Mouse (Mus musculus) kidney, embryonic 14.5 days (tissue): ENCODE data around the gene Hprt. TPM values are rescaled to one million over a fixed set of nuclear protein-coding genes. Genes with fewer than 3 reads are reported as not detected.
A peak's percentile ranks its signal among the peaks of the same experiment; 100 is the strongest.

Experiments used
- ATAC-seq: fragments of 200-750 bp; cut with Nextera tagmentation; 2 replicates; pipeline ENCODE4 v1.8.0; 2017; ENCODE audit warnings: moderate number of reproducible peaks, mild to moderate bottlenecking, moderate TSS enrichment, moderate library complexity; ENCODE audit not compliant: low FRiP score, low TSS enrichment
- H3K27ac ChIP-seq: fragments of 300-500 bp; sonication (generic); 2 replicates; pipeline ENCODE4 v1.5.1; 2014; ENCODE audit warnings: low read depth, mild to moderate bottlenecking, low read length, moderate library complexity, mixed read lengths
- H3K27me3 ChIP-seq: fragments of 300-500 bp; sonication (generic); 2 replicates; pipeline ENCODE4 v1.6.1; 2014; ENCODE audit warnings: mild to moderate bottlenecking, low read length; ENCODE audit not compliant: control insufficient read depth, insufficient read depth
- H3K36me3 ChIP-seq: fragments of 300-500 bp; sonication (generic); 2 replicates; pipeline ENCODE4 v1.6.1; 2014; ENCODE audit warnings: low read length, mixed read lengths; ENCODE audit not compliant: control insufficient read depth, insufficient read depth
- H3K4me1 ChIP-seq: fragments of 300-500 bp; sonication (generic); 2 replicates; pipeline ENCODE4 v1.6.1; 2014; ENCODE audit warnings: low read length, mixed read lengths; ENCODE audit not compliant: control insufficient read depth, insufficient read depth
- H3K4me2 ChIP-seq: fragments of 300-500 bp; sonication (generic); replicated peaks from 2 replicates; pipeline ENCODE4 v1.6.1; 2014; ENCODE audit warnings: low read depth, mild to moderate bottlenecking, low read length
- H3K4me3 ChIP-seq: fragments of 300-500 bp; sonication (generic); 2 replicates; pipeline ENCODE4 v1.5.1; 2014; ENCODE audit warnings: mild to moderate bottlenecking, low read length
- H3K9ac ChIP-seq: fragments of 300-500 bp; sonication (generic); 2 replicates; pipeline ENCODE4 v1.6.1; 2014; ENCODE audit warnings: low read depth, mild to moderate bottlenecking, low read length, moderate library complexity
- H3K9me3 ChIP-seq: fragments of 300-500 bp; sonication (generic); 2 replicates; pipeline ENCODE4 v1.6.1; 2016; ENCODE audit warnings: low read length; ENCODE audit not compliant: control insufficient read depth
- WGBS: fragments of 180-500 bp; shearing (Covaris S2); extraction: QIAGEN DNeasy Blood & Tissue Kit; methylation state at CpG from one replicate; pipeline ENCODE4 v1.1.7; 2014; 5-methylcytosine and 5-hydroxymethylcytosine counted together
- polyA plus RNA-seq: library from polyadenylated mRNA; unstranded; fragments of >200 nt; fragmentation: Nextera tagmentation; extraction: Ambion mirVana; gene quantifications from 2 replicates; pipeline ENCODE4 v1.2.1, GENCODE M21; 2014

Gene Hprt
- polyA plus RNA-seq, 1 experiment from 2014 or later: 156 TPM

- Histone ChIP-seq H3K4me2 (no peak overlapping the region), H3K4me1 (no peaks in the 10 kb centered on the region), H3K27ac (no peak overlapping the region), H3K9me3 (no peaks in the 10 kb centered on the region), H3K36me3 (no peaks in the 10 kb centered on the region; the same call in 1 of the 2 replicates), H3K4me3 (no peak overlapping the region), H3K27me3 (no peaks in the 10 kb centered on the region), H3K9ac (no peak overlapping the region)
- WGBS: 52% methylated on average over 11 of the region's 11 CpGs
- ATAC-seq: no peak
These were observed 37.7 kb downstream of the Hprt start for GRCm38 (mm10) chrX:53025471-53026223.

GRCm38 (mm10) chrX:53029559-53029958 lies 41.6 kb downstream of the Hprt start:
- no peak for ATAC-seq
- H3K36me3 ChIP-seq: no peaks in the 10 kb centered on the region
- 64% methylated on average over 5 of the region's 5 CpGs for WGBS

GRCm38 (mm10) chrX:53038194-53038593 lies 50.3 kb downstream of the Hprt start:
- H3K4me1 ChIP-seq: 0 out of 2 replicates have a peak, but pooled peaks cover 2% of the 10 kb centered on the region
- H3K9ac ChIP-seq: no peak overlapping the region
- no peak overlapping the region for H3K27ac ChIP-seq
- H3K4me2 ChIP-seq: no peak overlapping the region
- no peaks in the 10 kb centered on the region for H3K27me3 ChIP-seq
- no peak overlapping the region for H3K4me3 ChIP-seq
- ATAC-seq: no peak
- no peaks in the 10 kb centered on the region for H3K9me3 ChIP-seq
- WGBS: 77% methylated on average over 4 of the region's 4 CpGs
- no peaks in the 10 kb centered on the region for H3K36me3 ChIP-seq

More at GRCm38 (mm10) chrX:53029559-53029958, 41.6 kb downstream of the Hprt start:
- Histone ChIP-seq H3K9me3 (no peaks in the 10 kb centered on the region), H3K4me3 (no peak overlapping the region), H3K4me1 (no peaks in the 10 kb centered on the region), H3K27me3 (no peaks in the 10 kb centered on the region), H3K27ac (no peak overlapping the region), H3K9ac (no peak overlapping the region), H3K4me2 (no peak overlapping the region)

DNA sequence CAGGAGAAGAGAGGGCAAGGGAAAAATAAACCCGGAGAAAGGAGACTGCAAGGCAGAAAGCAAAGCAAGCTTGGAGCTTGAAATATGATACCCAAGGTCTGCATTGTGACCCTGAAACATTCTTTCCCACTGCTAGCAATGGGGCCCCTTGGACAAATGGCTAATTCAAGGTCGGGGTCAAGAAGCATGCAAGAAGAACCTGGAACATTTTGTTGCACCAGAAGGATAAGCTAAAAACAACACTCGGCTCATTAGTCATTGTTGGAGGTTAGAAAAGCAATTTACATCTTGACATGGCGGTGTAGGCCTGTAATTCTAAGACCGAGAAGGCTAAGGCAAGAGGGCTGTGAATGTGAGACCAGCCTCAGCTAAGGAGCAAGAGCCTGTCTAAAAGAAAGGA lies 51.7 kb downstream of the Hprt start:
- Histone ChIP-seq H3K36me3 (no peaks in the 10 kb centered on the region), H3K4me2 (no peak overlapping the region), H3K4me3 (no peak overlapping the region), H3K9me3 (no peaks in the 10 kb centered on the region), H3K27ac (peak overlapping the region; percentile 76; the same call in 1 of the 2 replicates), H3K4me1 (0 out of 2 replicates have a peak, but pooled peaks cover 2% of the 10 kb centered on the region), H3K27me3 (no peaks in the 10 kb centered on the region), H3K9ac (no peak overlapping the region)
- peak; percentile 87 for ATAC-seq
- WGBS: 34% methylated on average over 5 of the region's 5 CpGs

DNA sequence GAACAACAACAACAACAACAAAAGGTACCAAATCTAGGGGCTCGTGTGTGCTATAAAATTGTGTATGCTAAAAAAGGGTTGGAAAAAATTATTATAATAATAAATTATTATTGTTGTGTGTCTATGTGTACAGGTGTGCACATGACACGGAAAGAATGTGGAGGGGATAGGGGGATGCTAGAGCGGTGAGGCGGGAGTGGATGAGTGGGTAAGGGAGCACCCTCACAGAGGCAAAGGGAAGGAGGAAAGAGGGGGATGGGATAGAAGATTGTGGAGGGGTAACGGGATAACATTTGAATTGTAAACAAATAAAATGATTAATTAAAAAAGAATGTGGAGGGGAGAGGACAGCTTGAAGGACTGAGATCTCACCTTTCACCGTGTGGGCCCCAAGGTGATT lies 52.2 kb downstream of the Hprt start:
- H3K4me2 ChIP-seq: no peak overlapping the region
- peak overlapping the region; percentile 76; the same call in 1 of the 2 replicates for H3K27ac ChIP-seq
- peaks cover 2% of the 10 kb centered on the region; the same call in 1 of the 2 replicates for H3K4me1 ChIP-seq
- H3K9me3 ChIP-seq: no peaks in the 10 kb centered on the region
- no peak overlapping the region for H3K9ac ChIP-seq
- WGBS: 56% methylated on average over 6 of the region's 6 CpGs
- no peaks in the 10 kb centered on the region for H3K36me3 ChIP-seq
- peak; percentile 70 for ATAC-seq
- H3K27me3 ChIP-seq: no peaks in the 10 kb centered on the region
- H3K4me3 ChIP-seq: no peak overlapping the region

GRCm38 (mm10) chrX:53041006-53041405 lies 53.1 kb downstream of the Hprt start:
- Histone ChIP-seq H3K27me3 (no peaks in the 10 kb centered on the region), H3K36me3 (no peaks in the 10 kb centered on the region), H3K27ac (no peak overlapping the region), H3K4me2 (no peak overlapping the region), H3K9ac (no peak overlapping the region), H3K4me3 (no peak overlapping the region), H3K9me3 (no peaks in the 10 kb centered on the region), H3K4me1 (peaks cover 2% of the 10 kb centered on the region; the same call in 1 of the 2 replicates)
- no peak for ATAC-seq
- 75% methylated on average over 6 of the region's 6 CpGs for WGBS

- no peaks in the 10 kb centered on the region for H3K9me3 ChIP-seq
- no peaks in the 10 kb centered on the region for H3K27me3 ChIP-seq
- H3K36me3 ChIP-seq: no peaks in the 10 kb centered on the region
- ATAC-seq: peak; percentile 45; the same call in 1 of the 2 replicates
- H3K9ac ChIP-seq: no peak overlapping the region
- H3K4me1 ChIP-seq: peaks cover 11% of the 10 kb centered on the region; the same call in 1 of the 2 replicates
- no peak overlapping the region for H3K4me2 ChIP-seq
- peak overlapping the region; percentile 75; the same call in 1 of the 2 replicates for H3K27ac ChIP-seq
- 29% methylated on average over 10 of the region's 10 CpGs for WGBS
- H3K4me3 ChIP-seq: no peak overlapping the region
These were observed 57.4 kb downstream of the Hprt start for GRCm38 (mm10) chrX:53045187-53045903.

DNA sequence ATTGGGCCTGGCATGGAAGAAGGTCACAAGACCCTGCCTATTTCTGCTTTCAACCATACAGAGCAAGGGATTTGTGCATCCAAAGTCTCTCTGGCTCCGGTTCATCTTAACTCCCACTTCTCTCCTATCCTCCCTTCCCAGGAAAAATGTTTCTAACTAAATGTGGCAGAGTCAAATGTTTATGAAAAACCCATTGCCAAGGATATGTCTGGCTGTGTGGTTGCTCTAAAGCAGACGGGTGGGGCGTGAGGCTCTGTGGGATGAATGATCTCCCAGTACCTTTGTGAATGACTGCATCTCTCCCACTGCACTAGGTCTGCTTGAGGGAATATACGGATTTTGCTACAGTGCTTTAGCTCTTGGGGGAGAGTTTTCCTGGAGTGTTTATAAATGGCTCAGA lies 58.1 kb downstream of the Hprt start:
- Histone ChIP-seq H3K27me3 (no peaks in the 10 kb centered on the region), H3K4me2 (no peak overlapping the region), H3K27ac (peak overlapping the region; percentile 75), H3K9ac (no peak overlapping the region), H3K9me3 (no peaks in the 10 kb centered on the region), H3K4me1 (peaks cover 12% of the 10 kb centered on the region; the same call in 1 of the 2 replicates), H3K36me3 (no peaks in the 10 kb centered on the region), H3K4me3 (no peak overlapping the region)
- ATAC-seq: no peak
- WGBS: 72% methylated on average over 4 of the region's 4 CpGs

- Histone ChIP-seq H3K9ac (no peak overlapping the region), H3K4me2 (no peak overlapping the region), H3K9me3 (no peaks in the 10 kb centered on the region), H3K4me1 (peaks cover 12% of the 10 kb centered on the region; the same call in 1 of the 2 replicates), H3K27ac (no peak overlapping the region), H3K4me3 (no peak overlapping the region), H3K27me3 (no peaks in the 10 kb centered on the region), H3K36me3 (no peaks in the 10 kb centered on the region)
- ATAC-seq: no peak
- WGBS: 28% methylated on average over 2 of the region's 2 CpGs
These were observed 59.0 kb downstream of the Hprt start for GRCm38 (mm10) chrX:53046911-53047310.
